Mouse (Mus musculus) MEL (cell line): ENCODE data around the gene Azgp1. TPM values are rescaled to one million over a fixed set of nuclear protein-coding genes. Genes with fewer than 3 reads are reported as not detected.

Experiments
- DNase-seq: peaks from one replicate; pipeline ENCODE4 v3.0.0; 2011; ENCODE audit warnings: low read depth, low spot score
- H3K27ac ChIP-seq: 2 replicates; pipeline ENCODE4 v1.5.1; 2012; ENCODE audit warnings: low read depth, mild to moderate bottlenecking, control low read depth, low read length, moderate library complexity; ENCODE audit not compliant: control insufficient read depth
- H3K27me3 ChIP-seq, 2 experiments: fragments of 150-350 bp in 1 of 2; sonication (generic) in 1 of 2; 2 replicates each; pipeline ENCODE4 v1.6.1; 2012; ENCODE audit warnings: low read length in 2 of 2, mild to moderate bottlenecking in 2 of 2, improper control_type of control experiment in 1 of 2, moderate library complexity in 1 of 2; ENCODE audit not compliant: insufficient read depth in 2 of 2, control insufficient read depth in 1 of 2
- H3K36me3 ChIP-seq, 2 experiments: 2 replicates each; pipeline ENCODE4 v1.6.1; 2012 to 2014; ENCODE audit warnings: low read length in 2 of 2, improper control_type of control experiment in 1 of 2, inconsistent platforms in 1 of 2, mild to moderate bottlenecking in 1 of 2; ENCODE audit not compliant: insufficient read depth in 2 of 2, control insufficient read depth in 1 of 2
- H3K4me1 ChIP-seq, 2 experiments: fragments of 150-350 bp in 1 of 2; sonication (generic) in 1 of 2; 2 replicates each; pipeline ENCODE4 v1.6.1; 2012; ENCODE audit warnings: low read length in 2 of 2, improper control_type of control experiment in 1 of 2, mild to moderate bottlenecking in 1 of 2; ENCODE audit not compliant: insufficient read depth in 2 of 2, control insufficient read depth in 1 of 2
- H3K4me3 ChIP-seq, 2 experiments: fragments of 150-350 bp in 1 of 2; sonication (generic) in 1 of 2; 2 replicates each; pipeline ENCODE4 v1.5.1; 2012; ENCODE audit warnings: low read depth in 2 of 2, low read length in 2 of 2, mild to moderate bottlenecking in 2 of 2, moderate library complexity in 2 of 2, control low read depth in 1 of 2, improper control_type of control experiment in 1 of 2; ENCODE audit not compliant: control insufficient read depth in 1 of 2, insufficient read depth in 1 of 2
- H3K79me2 ChIP-seq: 2 replicates; pipeline ENCODE4 v1.6.1; 2012; ENCODE audit warnings: mild to moderate bottlenecking, low read length, moderate library complexity; ENCODE audit not compliant: control insufficient read depth, poor library complexity, insufficient read depth
- H3K9ac ChIP-seq: 2 replicates; pipeline ENCODE4 v1.6.1; 2012; ENCODE audit warnings: low read depth, mild to moderate bottlenecking, control low read depth, low read length, moderate library complexity; ENCODE audit not compliant: control insufficient read depth, poor library complexity, severe bottlenecking
- H3K9me3 ChIP-seq: fragments of 150-350 bp; sonication (generic); replicated peaks from 2 replicates; pipeline ENCODE4 v1.6.1; 2012; ENCODE audit warnings: mild to moderate bottlenecking, low read length, improper control_type of control experiment, moderate library complexity; ENCODE audit not compliant: insufficient read depth
- CHD1 ChIP-seq: IDR thresholded peaks from 2 replicates; pipeline ENCODE4 v1.6.1; 2012; ENCODE audit warnings: low read depth, mild to moderate bottlenecking, inconsistent platforms, low read length, improper control_type of control experiment
- CTCF ChIP-seq, 3 experiments: IDR thresholded peaks in 2 of 3; conservative IDR thresholded peaks in 1 of 3; 2 replicates each; pipeline ENCODE4 v1.5.1; 2011 to 2012; ENCODE audit warnings: low read length in 3 of 3, low read depth in 2 of 3, mild to moderate bottlenecking in 2 of 3, improper control_type of control experiment in 1 of 3, inconsistent platforms in 1 of 3, mixed read lengths in 1 of 3, moderate library complexity in 1 of 3; ENCODE audit not compliant: control insufficient read depth in 1 of 3, insufficient read depth in 1 of 3, poor library complexity in 1 of 3, severe bottlenecking in 1 of 3
- E2F4 ChIP-seq: IDR thresholded peaks from 2 replicates; pipeline ENCODE4 v1.6.1; 2011; ENCODE audit warnings: low read depth, low read length, improper control_type of control experiment, borderline replicate concordance
- ELF1 ChIP-seq: IDR thresholded peaks from 2 replicates; pipeline ENCODE4 v1.6.1; 2014; ENCODE audit warnings: low read depth, mild to moderate bottlenecking, inconsistent platforms, low read length, improper control_type of control experiment, moderate library complexity
- EP300 ChIP-seq, 2 experiments: IDR thresholded peaks; 2 replicates each; pipeline ENCODE4 v1.6.1; 2011; ENCODE audit warnings: improper control_type of control experiment in 2 of 2, low read length in 2 of 2, low read depth in 1 of 2, mild to moderate bottlenecking in 1 of 2
- ETS1 ChIP-seq: IDR thresholded peaks from 2 replicates; pipeline ENCODE4 v1.6.1; 2012; ENCODE audit warnings: low read depth, mild to moderate bottlenecking, inconsistent platforms, low read length, improper control_type of control experiment, moderate library complexity
- GABPA ChIP-seq: IDR thresholded peaks from 2 replicates; pipeline ENCODE4 v1.6.1; 2012; ENCODE audit warnings: low read depth, mild to moderate bottlenecking, inconsistent platforms, low read length, improper control_type of control experiment, moderate library complexity
- GATA1 ChIP-seq: IDR thresholded peaks from 2 replicates; pipeline ENCODE4 v1.6.1; 2011; ENCODE audit warnings: low read depth, low read length, improper control_type of control experiment
- JUND ChIP-seq: IDR thresholded peaks from 2 replicates; pipeline ENCODE4 v1.6.1; 2011; ENCODE audit warnings: low read depth, mild to moderate bottlenecking, improper control_type of control experiment, low read length
- MAFK ChIP-seq: IDR thresholded peaks from 2 replicates; pipeline ENCODE4 v1.6.1; 2011; ENCODE audit warnings: low read depth, mild to moderate bottlenecking, low read length, improper control_type of control experiment, borderline replicate concordance
- MAZ ChIP-seq: IDR thresholded peaks from 2 replicates; pipeline ENCODE4 v1.6.1; 2012; ENCODE audit warnings: low read depth, mild to moderate bottlenecking, inconsistent platforms, low read length, improper control_type of control experiment
- MEF2A ChIP-seq: IDR thresholded peaks from 2 replicates; pipeline ENCODE4 v1.6.1; 2014; ENCODE audit warnings: low read depth, mild to moderate bottlenecking, inconsistent platforms, low read length, improper control_type of control experiment; ENCODE audit not compliant: poor library complexity, insufficient replicate concordance, severe bottlenecking; ENCODE audit errors: extremely low read depth
- MXI1 ChIP-seq: IDR thresholded peaks from 2 replicates; pipeline ENCODE4 v1.6.1; 2011; ENCODE audit warnings: mild to moderate bottlenecking, low read depth, low read length, improper control_type of control experiment
- MYB ChIP-seq: IDR thresholded peaks from 2 replicates; pipeline ENCODE4 v1.6.1; 2011; ENCODE audit warnings: mild to moderate bottlenecking, low read depth, low read length, improper control_type of control experiment
- NRF1 ChIP-seq: IDR thresholded peaks from 2 replicates; pipeline ENCODE4 v1.6.1; 2014; ENCODE audit warnings: low read depth, mild to moderate bottlenecking, inconsistent platforms, low read length, improper control_type of control experiment, moderate library complexity; ENCODE audit not compliant: poor library complexity, insufficient read depth, severe bottlenecking
- RCOR1 ChIP-seq: IDR thresholded peaks from 2 replicates; pipeline ENCODE4 v1.6.1; 2012; ENCODE audit warnings: low read depth, mild to moderate bottlenecking, inconsistent platforms, low read length, improper control_type of control experiment
- SIN3A ChIP-seq: IDR thresholded peaks from 2 replicates; pipeline ENCODE4 v1.6.1; 2012; ENCODE audit warnings: low read length, improper control_type of control experiment, inconsistent platforms
- SMC3 ChIP-seq: IDR thresholded peaks from 2 replicates; pipeline ENCODE4 v1.6.1; 2011; ENCODE audit warnings: low read depth, low read length, improper control_type of control experiment
- TAL1 ChIP-seq: IDR thresholded peaks from 2 replicates; pipeline ENCODE4 v1.6.1; 2012; ENCODE audit warnings: mild to moderate bottlenecking, inconsistent platforms, low read length, moderate library complexity, mixed read lengths
- TBP ChIP-seq: IDR thresholded peaks from 2 replicates; pipeline ENCODE4 v1.8.0; 2011; ENCODE audit warnings: low read depth, low read length, improper control_type of control experiment
- TCF12 ChIP-seq: IDR thresholded peaks from 2 replicates; pipeline ENCODE4 v1.6.1; 2014; ENCODE audit warnings: low read depth, mild to moderate bottlenecking, inconsistent platforms, low read length, improper control_type of control experiment, moderate library complexity
- UBTF ChIP-seq: IDR thresholded peaks from 2 replicates; pipeline ENCODE4 v1.6.1; 2012; ENCODE audit warnings: low read depth, mild to moderate bottlenecking, inconsistent platforms, low read length, improper control_type of control experiment, moderate library complexity, borderline replicate concordance; ENCODE audit not compliant: insufficient read depth
- ZC3H11A ChIP-seq: IDR thresholded peaks from 2 replicates; pipeline ENCODE4 v1.6.1; 2012; ENCODE audit warnings: low read depth, mild to moderate bottlenecking, inconsistent platforms, low read length, improper control_type of control experiment
- ZKSCAN1 ChIP-seq: IDR thresholded peaks from 2 replicates; pipeline ENCODE4 v1.6.1; 2012; ENCODE audit warnings: low read depth, mild to moderate bottlenecking, inconsistent platforms, low read length, improper control_type of control experiment, moderate library complexity
- ZMIZ1 ChIP-seq: IDR thresholded peaks from 2 replicates; pipeline ENCODE4 v1.6.1; 2012; ENCODE audit warnings: low read depth, mild to moderate bottlenecking, inconsistent platforms, low read length, improper control_type of control experiment, moderate library complexity
- polyA plus RNA-seq, 2 experiments: library from polyadenylated mRNA; stranded (reverse) in 1 of 2; unstranded in 1 of 2; fragments of >175 nt in 1 of 2; fragments of >200 nt in 1 of 2; gene quantifications; 2 replicates each; pipeline versions ENCODE4 v1.2.1 to v1.2.4; 2012; ENCODE audit warnings: low replicate concordance in 2 of 2, low read depth in 1 of 2; ENCODE audit not compliant: insufficient read length in 2 of 2, insufficient read depth in 1 of 2, missing spikeins in 1 of 2
- total RNA-seq: library from RNA; depleted of rRNA; stranded (reverse); fragments of 300-350 nt; gene quantifications from 2 replicates; pipeline ENCODE4 v1.2.3, GENCODE M21; 2012

The Azgp1 gene
- total and polyA plus RNA-seq, 3 experiments = not detected

GRCm38 (mm10) chr5:137979081-137979480 lies 2.2 kb upstream of the Azgp1 start:
- no peak for DNase-seq
- Histone ChIP-seq H3K36me3 (no peaks in the 10 kb centered on the region), H3K9me3 (no peaks in the 10 kb centered on the region), H3K27ac (no peak overlapping the region), H3K9ac (no peak overlapping the region), H3K79me2 (no peaks in the 10 kb centered on the region)
- TF ChIP-seq RCOR1 = no peak
- TF ChIP-seq CHD1 = no peak
- TF ChIP-seq ELF1 = no peak
- TF ChIP-seq UBTF = no peak
- TF ChIP-seq TBP = no peak
- TF ChIP-seq, all 39 proteins: peak for 0
- no peak overlapping the region for H3K4me3 ChIP-seq
- peaks cover 0 to 2% of the 10 kb centered on the region in 2 experiments; a peak in 1 of 4 replicates for H3K27me3 ChIP-seq
- H3K4me1 ChIP-seq = no peaks in the 10 kb centered on the region

- Histone ChIP-seq H3K27ac (no peak overlapping the region), H3K9ac (no peak overlapping the region), H3K4me3 (no peak overlapping the region), H3K79me2 (no peaks in the 10 kb centered on the region), H3K27me3 (peaks cover 0 to 2% of the 10 kb centered on the region in 2 experiments; a peak in 1 of 4 replicates), H3K36me3 (no peaks in the 10 kb centered on the region), H3K9me3 (no peaks in the 10 kb centered on the region), H3K4me1 (no peaks in the 10 kb centered on the region)
- no peak for TF ChIP-seq ZC3H11A
- no peak for TF ChIP-seq UBTF
- no peak for TF ChIP-seq ZMIZ1
- no peak for TF ChIP-seq ETS1
- no peak for TF ChIP-seq TAL1
- TF ChIP-seq CTCF (IDR thresholded peaks at IDR 0.05 in 2 of 3, conservative IDR thresholded peaks at IDR 0.05 in 1 of 3; ENCODE audit: control insufficient read depth in 1 of 3, insufficient read depth in 1 of 3, low read depth in 2 of 3, low read length in 3 of 3, poor library complexity in 1 of 3, severe bottlenecking in 1 of 3) = no peak
- TF ChIP-seq EP300 (IDR thresholded peaks at IDR 0.05; ENCODE audit: low read depth in 1 of 2, low read length in 2 of 2) = no peak
- no peak for TF ChIP-seq CHD1
- TF ChIP-seq SMC3 = no peak
- no peak for TF ChIP-seq RCOR1
- TF ChIP-seq TBP = no peak
- no peak for TF ChIP-seq MEF2A
- TF ChIP-seq ZKSCAN1 = no peak
- no peak for TF ChIP-seq GATA1
- DNase-seq = no peak
Measured at GRCm38 (mm10) chr5:137986351-137986750, 5.0 kb downstream of the Azgp1 start.

DNA sequence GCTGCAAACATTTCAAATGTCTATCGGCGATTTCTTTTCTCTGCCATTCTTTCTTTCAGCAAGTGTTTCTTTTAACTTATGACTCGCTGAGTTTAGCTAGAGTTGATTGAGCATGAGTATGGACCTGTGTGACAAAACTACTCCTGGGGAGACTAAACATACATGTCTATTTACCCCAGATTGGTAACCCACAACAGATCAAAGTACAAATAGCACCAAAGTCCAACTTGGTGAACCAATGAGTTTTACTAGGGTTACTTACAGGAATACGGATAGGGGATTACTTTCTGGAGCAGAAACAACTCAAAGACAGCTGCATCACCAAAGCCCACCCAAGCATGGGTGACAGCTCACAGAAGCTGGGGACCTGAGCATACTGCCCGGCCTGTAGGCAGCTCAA lies 28.1 kb downstream of the Azgp1 start:
- TF ChIP-seq GABPA (no peak), MYB (no peak), TAL1 (no peak), SIN3A (no peak), JUND (no peak), RCOR1 (no peak), MEF2A (no peak), TCF12 (no peak), MXI1 (no peak), GATA1 (no peak), MAZ (no peak), MAFK (no peak), NRF1 (no peak), ZC3H11A (no peak), E2F4 (no peak)
- H3K27ac ChIP-seq = no peak overlapping the region
- no peaks in the 10 kb centered on the region for H3K9me3 ChIP-seq
- no peaks in the 10 kb centered on the region for H3K79me2 ChIP-seq
- H3K4me3 ChIP-seq = no peak overlapping the region
- no peak for DNase-seq
- no peaks in the 10 kb centered on the region for H3K4me1 ChIP-seq
- H3K9ac ChIP-seq = no peak overlapping the region
- no peaks in the 10 kb centered on the region; a peak in 1 of 4 replicates for H3K27me3 ChIP-seq
- H3K36me3 ChIP-seq = no peaks in the 10 kb centered on the region
